In genomic region chr2:130579791-130580190, GRCm38 (mm10) we compare ENCODE assay signal across 23 mouse cellular contexts. TPM values are rescaled to one million over a fixed set of nuclear protein-coding genes. Genes with fewer than 3 reads are reported as not detected.
DNase-seq lines count a peak whose midpoint lies in the region; ATAC-seq and TF ChIP-seq lines count a peak whose summit lies in the region.
"Had no signal": no experiment of that assay in that cellular context is flagged by ENCODE, and none has a peak within 500 bp of the region (broad histone marks: within the 10 kb centered on the region; RNA-seq: fewer than 3 reads in every experiment).

No protein-coding gene starts in this region.

- ATAC-seq in megakaryocyte, adult 5-6 weeks (ENCODE audit: poor library complexity, severe bottlenecking): no peak
- ATAC-seq in hindbrain, embryonic 14.5 days (ENCODE audit: low FRiP score): no peak
- ATAC-seq: forebrain, embryonic 15.5 days; midbrain, embryonic 15.5 days had no signal

- TF ChIP-seq CTCF in kidney, adult 2 months (conservative IDR thresholded peaks at IDR 0.05; ENCODE audit: insufficient read depth, insufficient read length, low read depth, low read length): no peak

- peak overlapping the region; percentile 48; the same call in 1 of the 2 replicates for H3K4me2 ChIP-seq in hindbrain, embryonic 14.5 days (replicated peaks)

- no peak for TF ChIP-seq POLR2A in kidney, adult 2 months (IDR thresholded peaks at IDR 0.05; ENCODE audit: low read depth, low read length)

- H3K4me3 ChIP-seq in heart, embryonic 10.5 days: 0 out of 2 replicates have a peak overlapping the region, but pooled peaks have one; percentile 8
- H3K4me3 ChIP-seq in megakaryocyte, embryonic 14.5 days (replicated peaks): peak overlapping the region; percentile 51
- 0 out of 2 replicates have a peak overlapping the region, but pooled peaks have one; percentile 25 for H3K4me3 ChIP-seq in hindbrain, embryonic 14.5 days (replicated peaks; ENCODE audit: low read length)
- H3K4me3 ChIP-seq in kidney, adult 2 months (ENCODE audit: insufficient read depth, low read depth, low read length): no peak overlapping the region

- WGBS in heart, embryonic 10.5 days: 9% methylated on average over 8 of the region's 8 CpGs
- WGBS in hindbrain, embryonic 14.5 days: 8% methylated on average over 8 of the region's 8 CpGs
- 14% methylated on average over 8 of the region's 8 CpGs for WGBS in kidney, adult 2 months

- H3K36me3 ChIP-seq in heart, embryonic 10.5 days: no peaks in the 10 kb centered on the region
- H3K36me3 ChIP-seq in megakaryocyte, embryonic 14.5 days (replicated peaks; ENCODE audit: low read length): no peaks in the 10 kb centered on the region
- no peaks in the 10 kb centered on the region for H3K36me3 ChIP-seq in hindbrain, embryonic 14.5 days (replicated peaks; ENCODE audit: control insufficient read depth, insufficient read depth)
- no peaks in the 10 kb centered on the region for H3K36me3 ChIP-seq in kidney, adult 2 months (ENCODE audit: control insufficient read depth, insufficient read depth, low read length)
- H3K36me3 ChIP-seq: forebrain, embryonic 15.5 days; hindbrain, embryonic 15.5 days; midbrain, embryonic 15.5 days; neural tube, embryonic 13.5 days had no signal

- peaks cover 55% of the 10 kb centered on the region for H3K4me1 ChIP-seq in heart, embryonic 10.5 days
- peaks cover 78% of the 10 kb centered on the region for H3K4me1 ChIP-seq in megakaryocyte, embryonic 14.5 days
- peaks cover 13% of the 10 kb centered on the region; the same call in 1 of the 2 replicates for H3K4me1 ChIP-seq in hindbrain, embryonic 14.5 days (replicated peaks; ENCODE audit: control insufficient read depth, insufficient read depth, low read length)
- no peaks in the 10 kb centered on the region for H3K4me1 ChIP-seq in kidney, adult 2 months (ENCODE audit: control insufficient read depth, insufficient read depth, low read length)

- no peak for DNase-seq in heart, embryonic 10.5 days (ENCODE audit: low spot score)
- no peak for DNase-seq in heart, adult 18-20 months
- DNase-seq in ES-CJ7 (ENCODE audit: low read depth, low spot score): peak; percentile 37
- DNase-seq in hindbrain, embryonic 14.5 days (ENCODE audit: low spot score): no peak
- no peak for DNase-seq in retina, embryonic 14.5 days (ENCODE audit: low spot score)
- DNase-seq in kidney, adult 2 months: no peak
- DNase-seq: adrenal gland, adult 2 months; cerebellum, adult 11-12 months; gastrocnemius, adult 2 months; retina, postnatal 1 day; thymus, postnatal 14 days had no signal

- no peak overlapping the region for H3K27ac ChIP-seq in heart, embryonic 10.5 days
- no peak overlapping the region for H3K27ac ChIP-seq in hindbrain, embryonic 14.5 days
- H3K27ac ChIP-seq in kidney, adult 2 months (ENCODE audit: insufficient read depth, low read depth, low read length): no peak overlapping the region
- H3K27ac ChIP-seq: forebrain, embryonic 15.5 days; gastrocnemius, adult 2 months; hindbrain, embryonic 15.5 days; midbrain, embryonic 15.5 days; neural tube, embryonic 13.5 days had no signal

- H3K9me3 ChIP-seq in heart, embryonic 10.5 days: no peaks in the 10 kb centered on the region
- H3K9me3 ChIP-seq in megakaryocyte, embryonic 14.5 days: no peaks in the 10 kb centered on the region
- H3K9me3 ChIP-seq in hindbrain, embryonic 14.5 days (ENCODE audit: control insufficient read depth, low read length): no peaks in the 10 kb centered on the region
- H3K9me3 ChIP-seq: forebrain, embryonic 15.5 days; hindbrain, embryonic 15.5 days; midbrain, embryonic 15.5 days; neural tube, embryonic 13.5 days had no signal

- peaks cover 89% of the 10 kb centered on the region for H3K27me3 ChIP-seq in heart, embryonic 10.5 days (ENCODE audit: insufficient read depth, poor library complexity, severe bottlenecking)
- H3K27me3 ChIP-seq in megakaryocyte, embryonic 14.5 days (replicated peaks): peaks cover 94% of the 10 kb centered on the region
- peaks cover 83% of the 10 kb centered on the region for H3K27me3 ChIP-seq in hindbrain, embryonic 14.5 days (ENCODE audit: control insufficient read depth, insufficient read depth, low read length)
- peaks cover 3% of the 10 kb centered on the region for H3K27me3 ChIP-seq in kidney, adult 2 months (replicated peaks; ENCODE audit: control insufficient read depth, insufficient read depth, low read length)

- no peak overlapping the region for H3K9ac ChIP-seq in hindbrain, embryonic 14.5 days
- H3K9ac ChIP-seq: midbrain, embryonic 15.5 days had no signal

RNA-seq across cellular contexts. Expression of gene Avp, which starts 2.6 kb away (rescaled TPM):
- polyA plus RNA-seq in heart, embryonic 10.5 days (2016; fragmentation: Nextera tagmentation; extraction: Ambion mirVana): 0.33 and 1.2 TPM in 2 replicates
- 10 to 100 TPM; 15.5 to 25.6 TPM for total RNA-seq in heart, adult 18-20 months (2021)
- not detected in 2 replicates for polyA plus RNA-seq in megakaryocyte, embryonic 14.5 days (2012; ENCODE audit: insufficient read depth, low replicate concordance)
- not detected in 2 replicates for total RNA-seq in megakaryocyte, adult 5-6 weeks (2015)
- not detected in 2 replicates for total RNA-seq in megakaryocyte, adult 5-6 weeks (2017)
- polyA plus RNA-seq in hindbrain, embryonic 14.5 days (2014; fragmentation: Nextera tagmentation; extraction: Ambion mirVana): not detected in 2 replicates
- not detected in 2 replicates for polyA plus RNA-seq in kidney, adult 2 months (2012; rRNA removed)
- total RNA-seq: adrenal gland, adult 2 months; gastrocnemius, adult 2 months had no signal
- polyA plus RNA-seq: adrenal gland, adult 2 months; hindbrain, embryonic 15.5 days; kidney, embryonic 14.5 days; limb, embryonic 11.5 days; liver, embryonic 16.5 days; small intestine, adult 2 months had no signal

RNA-seq across cellular contexts. Expression of gene Oxt, which starts 3.8 kb away (rescaled TPM):
- polyA plus RNA-seq in heart, embryonic 10.5 days (2016; fragmentation: Nextera tagmentation; extraction: Ambion mirVana): not detected in 2 replicates
- not detected for total RNA-seq in heart, adult 18-20 months (2021)
- polyA plus RNA-seq in megakaryocyte, embryonic 14.5 days (2012; ENCODE audit: insufficient read depth, low replicate concordance): 0.27 TPM in 1 of 2 replicates, not detected in the other
- total RNA-seq in megakaryocyte, adult 5-6 weeks (2015): not detected in 2 replicates
- not detected in 2 replicates for total RNA-seq in megakaryocyte, adult 5-6 weeks (2017)
- polyA plus RNA-seq in hindbrain, embryonic 14.5 days (2014; fragmentation: Nextera tagmentation; extraction: Ambion mirVana): 0.87 TPM in 1 of 2 replicates, not detected in the other
- not detected in 2 replicates for polyA plus RNA-seq in kidney, adult 2 months (2012; rRNA removed)
- total RNA-seq: adrenal gland, adult 2 months; gastrocnemius, adult 2 months; heart, adult 8-10 months; left cerebral cortex, adult 18-20 months had no signal
- polyA plus RNA-seq: adrenal gland, adult 2 months; hindbrain, embryonic 15.5 days; kidney, embryonic 14.5 days; limb, embryonic 11.5 days; liver, embryonic 16.5 days; neural tube, embryonic 13.5 days; small intestine, adult 2 months had no signal

RNA-seq across cellular contexts. Expression of gene Mrps26, which starts 16.2 kb away (rescaled TPM):
- polyA plus RNA-seq in heart, embryonic 10.5 days (2016; fragmentation: Nextera tagmentation; extraction: Ambion mirVana): 91.5 and 105 TPM in 2 replicates
- 10 to 100 TPM; 68.5 to 72.4 TPM for total RNA-seq in heart, adult 18-20 months (2021)
- 94.8 and 158 TPM in 2 replicates for polyA plus RNA-seq in megakaryocyte, embryonic 14.5 days (2012; ENCODE audit: insufficient read depth, low replicate concordance)
- total RNA-seq in megakaryocyte, adult 5-6 weeks (2015): 39.5 and 42.2 TPM in 2 replicates
- 34.3 and 35.4 TPM in 2 replicates for total RNA-seq in megakaryocyte, adult 5-6 weeks (2017)
- 96.8 and 107 TPM in 2 replicates for polyA plus RNA-seq in hindbrain, embryonic 14.5 days (2014; fragmentation: Nextera tagmentation; extraction: Ambion mirVana)
- 86.9 and 116 TPM in 2 replicates for polyA plus RNA-seq in kidney, adult 2 months (2012; rRNA removed)

RNA-seq across cellular contexts. Expression of gene Fastkd5, which starts 50.0 kb away (rescaled TPM):
- 18.9 and 19.6 TPM in 2 replicates for polyA plus RNA-seq in heart, embryonic 10.5 days (2016; fragmentation: Nextera tagmentation; extraction: Ambion mirVana)
- 1 to 10 TPM; 7.7 to 7.9 TPM for total RNA-seq in heart, adult 18-20 months (2021)
- polyA plus RNA-seq in megakaryocyte, embryonic 14.5 days (2012; ENCODE audit: insufficient read depth, low replicate concordance): 0.94 TPM in 1 of 2 replicates, not detected in the other
- 11.0 and 12.4 TPM in 2 replicates for total RNA-seq in megakaryocyte, adult 5-6 weeks (2015)
- total RNA-seq in megakaryocyte, adult 5-6 weeks (2017): 11.9 and 12.4 TPM in 2 replicates
- polyA plus RNA-seq in hindbrain, embryonic 14.5 days (2014; fragmentation: Nextera tagmentation; extraction: Ambion mirVana): 11.5 and 12.8 TPM in 2 replicates
- 3.4 and 4.0 TPM in 2 replicates for polyA plus RNA-seq in kidney, adult 2 months (2012; rRNA removed)

RNA-seq across cellular contexts. Expression of gene Ubox5, which starts 50.0 kb away (rescaled TPM):
- 10.8 and 14.2 TPM in 2 replicates for polyA plus RNA-seq in heart, embryonic 10.5 days (2016; fragmentation: Nextera tagmentation; extraction: Ambion mirVana)
- total RNA-seq in heart, adult 18-20 months (2021): 1 to 10 TPM; 4.1 to 4.6 TPM
- 1.8 and 1.9 TPM in 2 replicates for polyA plus RNA-seq in megakaryocyte, embryonic 14.5 days (2012; ENCODE audit: insufficient read depth, low replicate concordance)
- total RNA-seq in megakaryocyte, adult 5-6 weeks (2015): 3.7 and 4.1 TPM in 2 replicates
- 4.4 and 10.2 TPM in 2 replicates for total RNA-seq in megakaryocyte, adult 5-6 weeks (2017)
- 9.7 and 12.6 TPM in 2 replicates for polyA plus RNA-seq in hindbrain, embryonic 14.5 days (2014; fragmentation: Nextera tagmentation; extraction: Ambion mirVana)
- polyA plus RNA-seq in kidney, adult 2 months (2012; rRNA removed): 7.3 and 8.0 TPM in 2 replicates
